Mouse (Mus musculus) hindbrain, postnatal 0 days (tissue): ENCODE data around the gene Bmpr1b. TPM values are rescaled to one million over a fixed set of nuclear protein-coding genes. Genes with fewer than 3 reads are reported as not detected.
A peak's percentile ranks its signal among the peaks of the same experiment; 100 is the strongest.

Source experiments
- ATAC-seq: fragments of 200-750 bp; cut with Nextera tagmentation; 2 replicates; pipeline ENCODE4 v1.8.0; 2017; ENCODE audit warnings: mild to moderate bottlenecking, moderate TSS enrichment, moderate library complexity
- DNase-seq: peaks from one replicate; pipeline ENCODE4 v3.0.0-alpha.2; 2015; ENCODE audit warnings: low spot score
- H3K27ac ChIP-seq: fragments of 300-500 bp; sonication (generic); 2 replicates; pipeline ENCODE4 v1.5.1; 2014; ENCODE audit warnings: mild to moderate bottlenecking
- H3K27me3 ChIP-seq: fragments of 300-500 bp; sonication (generic); 2 replicates; pipeline ENCODE4 v1.6.1; 2014; ENCODE audit warnings: low read length, mixed read lengths; ENCODE audit not compliant: insufficient read depth
- H3K36me3 ChIP-seq: fragments of 300-500 bp; sonication (generic); 2 replicates; pipeline ENCODE4 v1.6.1; 2014; ENCODE audit warnings: low read length, mixed read lengths; ENCODE audit not compliant: insufficient read depth
- H3K4me1 ChIP-seq: fragments of 300-500 bp; sonication (generic); 2 replicates; pipeline ENCODE4 v1.6.1; 2014; ENCODE audit warnings: antibody characterized with exemption, low read length, mixed read lengths; ENCODE audit not compliant: insufficient read depth
- H3K4me2 ChIP-seq: fragments of 300-500 bp; sonication (generic); 2 replicates; pipeline ENCODE4 v1.6.1; 2014; ENCODE audit warnings: low read depth, mild to moderate bottlenecking, low read length, moderate library complexity, mixed read lengths
- H3K4me3 ChIP-seq: fragments of 300-500 bp; sonication (generic); 2 replicates; pipeline ENCODE4 v1.5.1; 2014; ENCODE audit warnings: low read length
- H3K9ac ChIP-seq: fragments of 300-500 bp; sonication (generic); replicated peaks from 2 replicates; pipeline ENCODE4 v1.6.1; 2014; ENCODE audit warnings: mild to moderate bottlenecking, low read length, moderate library complexity, mixed read lengths
- H3K9me3 ChIP-seq: fragments of 300-500 bp; sonication (generic); 2 replicates; pipeline ENCODE4 v1.6.1; 2016; ENCODE audit warnings: low read length, mixed read lengths
- CTCF ChIP-seq: IDR thresholded peaks from 2 replicates; pipeline ENCODE4 v1.5.1; 2016; ENCODE audit warnings: antibody characterized with exemption, control low read depth, low read depth
- WGBS: fragments of 180-500 bp; shearing (Covaris S2); extraction: QIAGEN DNeasy Blood & Tissue Kit; methylation state at CpG from one replicate; pipeline ENCODE4 v1.1.7; 2014; 5-methylcytosine and 5-hydroxymethylcytosine counted together
- polyA plus RNA-seq: library from polyadenylated mRNA; unstranded; fragments of >200 nt; fragmentation: Nextera tagmentation; extraction: Ambion mirVana; gene quantifications from 2 replicates; pipeline ENCODE4 v1.2.1, GENCODE M21; 2015
- total RNA-seq: library from RNA; depleted of rRNA; stranded (reverse); fragments of >200 nt; gene quantifications from 2 replicates; pipeline ENCODE4 v1.2.3, GENCODE M21; 2014

The Bmpr1b gene
- total and polyA plus RNA-seq, 2 experiments from 2014 or later, result 4.6 to 9.7 TPM

DNA sequence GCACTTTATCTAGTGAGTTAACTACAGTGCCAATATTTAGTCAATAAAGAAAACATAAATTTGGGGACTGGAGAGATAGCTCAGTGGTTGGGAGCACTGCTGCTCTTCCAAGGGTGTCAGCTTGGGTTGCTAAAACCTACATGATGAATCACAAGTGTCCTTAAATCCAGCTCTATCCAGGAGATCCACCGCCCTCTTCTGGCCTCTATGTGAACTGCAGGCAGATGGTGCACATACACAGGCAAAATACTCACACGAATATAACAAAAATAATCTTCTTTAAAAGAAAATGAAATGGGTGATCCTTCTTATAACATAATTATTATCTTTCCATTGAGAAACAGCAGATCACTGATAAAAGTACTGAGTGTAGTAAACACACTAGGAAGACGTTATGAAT lies 268.9 kb downstream of the Bmpr1b start:
- Histone ChIP-seq H3K36me3 (no peaks in the 10 kb centered on the region), H3K9me3 (no peaks in the 10 kb centered on the region), H3K4me1 (no peaks in the 10 kb centered on the region), H3K4me3 (no peak overlapping the region), H3K27me3 (no peaks in the 10 kb centered on the region), H3K9ac (no peak overlapping the region), H3K4me2 (no peak overlapping the region), H3K27ac (no peak overlapping the region)
- WGBS, result 90% methylated on average over 3 of the region's 3 CpGs
- DNase-seq (no peak), ATAC-seq (no peak)
- peak; percentile 21 for TF ChIP-seq CTCF

DNA sequence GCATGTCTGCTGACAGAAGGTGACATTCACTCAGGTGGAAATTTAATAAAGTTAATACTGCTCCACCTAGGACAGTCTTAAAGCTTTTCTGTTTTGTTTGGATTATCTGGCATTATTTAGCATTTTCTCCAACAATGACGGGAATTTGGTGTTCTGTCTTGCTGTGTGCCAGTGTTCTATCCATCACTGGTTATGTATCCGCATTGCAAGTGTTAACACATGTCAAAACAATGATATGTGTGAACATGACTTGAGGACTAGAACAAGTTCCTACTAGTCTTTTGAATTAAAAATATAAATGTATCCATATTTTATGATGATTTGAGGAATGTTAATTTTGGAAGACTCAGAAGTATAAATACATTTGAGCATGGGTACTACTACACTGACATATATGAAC lies 269.7 kb downstream of the Bmpr1b start:
- Histone ChIP-seq H3K27ac (no peak overlapping the region), H3K9ac (no peak overlapping the region), H3K9me3 (no peaks in the 10 kb centered on the region), H3K4me3 (no peak overlapping the region), H3K27me3 (no peaks in the 10 kb centered on the region), H3K4me2 (no peak overlapping the region), H3K4me1 (no peaks in the 10 kb centered on the region), H3K36me3 (no peaks in the 10 kb centered on the region)
- DNase-seq (no peak), ATAC-seq (no peak)
- TF ChIP-seq CTCF, result no peak
- 82% methylated on average over 2 of the region's 2 CpGs for WGBS

DNA sequence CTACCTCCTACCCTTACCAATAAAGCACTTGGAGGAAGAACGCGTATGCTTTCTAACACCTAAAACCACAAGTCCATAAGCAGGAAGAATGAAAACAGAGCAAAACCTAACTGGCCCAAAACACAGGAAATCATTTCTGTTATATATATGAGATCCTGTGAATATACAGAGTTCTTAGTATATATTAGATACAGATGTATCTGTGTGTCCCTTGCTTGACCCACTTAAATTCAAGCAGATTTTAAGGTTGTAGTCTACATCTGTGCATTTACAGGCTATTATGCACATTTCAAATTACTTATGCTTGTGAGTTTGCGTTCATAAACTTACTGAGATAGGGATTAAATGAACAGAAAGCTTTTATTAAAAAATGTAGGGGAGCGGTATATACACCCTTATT lies 271.5 kb downstream of the Bmpr1b start:
- no peaks in the 10 kb centered on the region for H3K36me3 ChIP-seq
- H3K4me3 ChIP-seq, result no peak overlapping the region
- H3K4me1 ChIP-seq, result no peaks in the 10 kb centered on the region
- no peaks in the 10 kb centered on the region for H3K9me3 ChIP-seq
- H3K27ac ChIP-seq, result no peak overlapping the region
- no peak for TF ChIP-seq CTCF
- DNase-seq, result no peak
- H3K27me3 ChIP-seq, result no peaks in the 10 kb centered on the region
- 90% methylated on average over 4 of the region's 4 CpGs for WGBS
- no peak for ATAC-seq
- H3K4me2 ChIP-seq, result no peak overlapping the region
- no peak overlapping the region for H3K9ac ChIP-seq

DNA sequence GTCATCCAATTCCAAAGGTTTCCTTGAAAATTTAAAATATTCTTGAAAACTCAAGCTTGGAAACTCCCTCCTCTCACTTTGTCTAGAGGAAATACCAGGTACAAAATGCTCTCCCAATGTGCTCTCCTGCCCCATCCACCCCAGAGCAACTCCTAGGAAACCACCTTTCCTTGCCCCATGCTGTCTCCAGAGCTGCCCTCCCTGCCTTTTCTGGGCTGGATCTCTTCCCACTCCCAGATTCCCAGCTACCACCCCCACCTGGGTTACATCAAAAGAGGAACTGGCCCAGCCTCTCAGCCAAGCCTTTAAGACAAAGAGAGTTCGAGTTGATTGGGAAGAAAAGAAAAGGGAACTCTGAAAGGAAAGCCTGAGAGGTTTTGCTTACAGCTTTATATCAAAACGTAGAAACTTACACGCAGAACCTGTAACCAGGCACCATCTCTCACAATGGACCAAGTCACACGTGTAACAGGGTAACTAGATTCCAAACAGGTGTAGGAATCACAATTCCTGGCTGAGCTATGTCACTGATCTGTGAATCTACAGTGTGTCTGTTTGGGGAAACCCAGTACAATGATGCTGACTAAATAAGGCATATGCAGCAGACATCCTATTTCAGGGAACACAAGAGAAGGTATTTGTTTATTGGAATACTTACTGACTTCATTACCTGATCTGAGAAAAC lies 272.2 kb downstream of the Bmpr1b start:
- H3K27me3 ChIP-seq, result no peaks in the 10 kb centered on the region
- H3K9ac ChIP-seq, result no peak overlapping the region
- TF ChIP-seq CTCF, result no peak
- H3K4me2 ChIP-seq, result no peak overlapping the region
- ATAC-seq (no peak), DNase-seq (no peak)
- 25% methylated on average over 4 of the region's 4 CpGs for WGBS
- no peaks in the 10 kb centered on the region for H3K9me3 ChIP-seq
- H3K27ac ChIP-seq, result no peak overlapping the region
- no peak overlapping the region for H3K4me3 ChIP-seq
- H3K36me3 ChIP-seq, result no peaks in the 10 kb centered on the region
- no peaks in the 10 kb centered on the region for H3K4me1 ChIP-seq

DNA sequence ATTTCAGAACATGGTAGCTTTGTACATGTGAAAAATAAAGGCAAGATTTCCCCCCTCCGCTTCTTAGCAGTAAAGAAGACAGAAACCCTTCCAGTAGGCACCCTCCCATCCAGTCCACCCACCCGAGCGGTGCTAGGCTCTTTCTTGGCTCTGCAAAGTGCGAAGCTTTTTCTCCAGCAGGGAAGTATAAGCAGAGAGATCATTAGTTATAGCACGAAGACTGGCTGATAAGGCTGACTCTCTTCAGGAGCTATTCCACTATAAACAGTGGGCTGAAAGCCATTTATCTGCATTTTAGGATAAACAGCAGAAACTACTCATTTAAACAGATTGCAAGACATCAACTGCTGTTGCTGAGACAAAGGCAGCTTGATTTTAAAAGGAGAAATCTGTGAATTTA lies 274.1 kb downstream of the Bmpr1b start:
- H3K9ac ChIP-seq, result no peak overlapping the region
- no peaks in the 10 kb centered on the region for H3K4me1 ChIP-seq

DNA sequence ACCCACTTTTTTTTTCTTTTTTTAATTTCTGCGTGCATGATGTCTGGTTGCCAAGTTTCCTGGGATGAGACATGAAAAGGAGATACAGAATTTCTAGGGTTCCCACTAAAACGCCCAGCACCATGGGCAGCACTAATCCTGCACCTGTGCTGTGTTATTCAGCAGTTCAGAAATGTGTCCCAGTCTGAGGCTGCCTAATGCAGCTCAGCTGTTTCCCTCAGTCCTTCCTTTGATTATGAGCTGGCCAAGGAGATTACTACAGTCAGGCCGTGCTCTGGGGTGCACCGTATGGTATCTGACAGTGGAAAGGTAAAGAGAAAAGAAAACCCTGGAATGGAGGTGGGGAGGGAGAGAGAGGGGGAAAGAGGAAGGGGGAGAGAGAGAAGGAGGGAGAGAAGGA lies 278.6 kb downstream of the Bmpr1b start:
- 48% methylated on average over 4 of the region's 4 CpGs for WGBS
- TF ChIP-seq CTCF, result no peak
- H3K9ac ChIP-seq, result no peak overlapping the region

More for the DNA sequence above, 274.1 kb downstream of the Bmpr1b start:
- no peak for TF ChIP-seq CTCF
- Histone ChIP-seq H3K4me2 (no peak overlapping the region), H3K9me3 (no peaks in the 10 kb centered on the region), H3K27ac (no peak overlapping the region), H3K36me3 (no peaks in the 10 kb centered on the region), H3K4me3 (no peak overlapping the region), H3K27me3 (no peaks in the 10 kb centered on the region)
- DNase-seq (no peak), ATAC-seq (no peak)
- WGBS, result 59% methylated on average over 5 of the region's 5 CpGs

DNA sequence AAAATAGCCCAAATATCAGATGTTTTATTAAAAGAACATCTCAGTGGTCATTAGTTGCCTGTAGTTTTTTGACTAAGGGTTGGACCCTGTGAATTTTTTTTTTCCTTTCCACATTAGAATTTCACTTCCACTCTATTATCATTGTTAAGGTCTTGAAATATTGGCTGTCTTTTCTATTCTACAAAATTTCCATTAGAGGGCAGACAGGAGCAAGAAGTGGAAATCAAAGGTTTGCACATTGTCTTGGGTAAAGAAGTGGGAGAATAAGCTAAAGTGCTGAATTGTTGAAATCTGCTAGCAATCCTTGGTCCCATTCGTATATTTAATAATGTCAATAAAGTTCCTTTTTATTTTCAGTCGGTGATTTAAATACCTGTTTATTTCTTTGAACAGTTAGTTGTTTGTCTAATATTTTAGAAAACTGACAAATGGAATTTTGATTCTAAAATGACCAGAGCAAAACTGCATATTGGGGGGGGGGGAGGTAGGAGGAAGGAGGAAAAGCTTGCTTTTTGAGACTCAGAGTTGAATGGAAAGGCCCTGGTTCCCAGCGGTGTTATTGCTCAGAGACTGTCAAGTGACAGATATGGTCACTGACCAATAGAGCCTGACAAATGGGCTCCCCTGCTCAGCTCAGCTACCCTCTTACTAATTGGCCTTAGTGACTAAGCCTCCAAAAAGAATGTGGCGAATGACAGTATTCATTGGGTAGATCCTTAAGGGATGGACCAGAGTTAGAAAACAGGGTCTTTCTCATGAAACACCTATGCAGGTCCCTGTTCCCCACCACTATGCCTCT lies 281.6 kb downstream of the Bmpr1b start:
- DNase-seq (peak; percentile 65), ATAC-seq (no peak)
- 33% methylated on average over 4 of the region's 4 CpGs for WGBS
- H3K9me3 ChIP-seq, result no peaks in the 10 kb centered on the region
- H3K4me2 ChIP-seq, result no peak overlapping the region
- no peak overlapping the region for H3K4me3 ChIP-seq
- peak; percentile 68 for TF ChIP-seq CTCF
- no peak overlapping the region for H3K27ac ChIP-seq
- no peak overlapping the region for H3K9ac ChIP-seq
- no peaks in the 10 kb centered on the region for H3K27me3 ChIP-seq
- H3K4me1 ChIP-seq, result no peaks in the 10 kb centered on the region
- no peaks in the 10 kb centered on the region for H3K36me3 ChIP-seq

More for the DNA sequence above, 278.6 kb downstream of the Bmpr1b start:
- ATAC-seq, result no peak
- Histone ChIP-seq H3K27me3 (no peaks in the 10 kb centered on the region), H3K9me3 (no peaks in the 10 kb centered on the region), H3K27ac (no peak overlapping the region), H3K4me3 (no peak overlapping the region), H3K4me1 (no peaks in the 10 kb centered on the region), H3K4me2 (no peak overlapping the region), H3K36me3 (no peaks in the 10 kb centered on the region)
- DNase-seq, result no peak
